Comparison of ENCODE assay signal across 9 mouse cellular contexts in the genomic region with DNA sequence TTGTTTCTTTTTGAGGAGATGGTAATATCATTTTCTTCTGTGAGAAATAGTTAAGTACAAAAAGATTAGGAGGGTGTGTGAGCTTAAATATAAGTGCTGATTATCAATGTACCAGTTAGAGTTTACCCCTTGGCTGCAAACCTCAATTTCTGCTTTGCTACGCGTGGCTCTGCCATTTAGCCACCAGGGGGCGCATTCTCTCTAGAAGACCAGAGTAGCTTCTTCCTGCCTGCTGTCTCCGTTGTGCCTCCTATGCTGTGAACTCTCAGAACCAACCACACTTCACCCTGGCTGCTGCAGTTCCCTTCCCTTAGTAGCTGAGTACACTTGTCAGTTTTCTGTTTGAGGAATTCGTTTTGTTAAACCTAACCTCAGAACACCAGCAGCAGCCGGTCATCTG. TPM values are rescaled to one million over a fixed set of nuclear protein-coding genes. Genes with fewer than 3 reads are reported as not detected.
DNase-seq lines count a peak whose midpoint lies in the region; TF ChIP-seq lines count a peak whose summit lies in the region.
"Had no signal": no experiment of that assay in that cellular context is flagged by ENCODE, and none has a peak within 500 bp of the region (broad histone marks: within the 10 kb centered on the region; RNA-seq: fewer than 3 reads in every experiment).

No protein-coding gene starts in this region.

- intact Hi-C loops in gastrocnemius, postnatal 14 days (cut with DNase I; ENCODE audit: low total_unique reads), result loop anchor here (10.0 kb wide), 1 partner anchor 334 kb away; a partner anchor contains a TSS

- peak; percentile 56 for DNase-seq in gastrocnemius, adult 18-20 months (ENCODE audit: low spot score)
- no peak for DNase-seq in gastrocnemius, postnatal 25 days
- DNase-seq in ES-CJ7 (ENCODE audit: low read depth, low spot score), result peak; percentile 83
- peak; percentile 51 to 60 for DNase-seq in cerebellum, adult 2 months
- peak; percentile 74 for DNase-seq in gastrocnemius, postnatal 14 days
- peak; percentile 50 to 85 for DNase-seq in kidney, postnatal 36 days
- peak; percentile 39 for DNase-seq in lung, postnatal 25 days (ENCODE audit: low spot score)
- DNase-seq in spleen, adult 18-20 months, result peak; percentile 43 to 64

- no peaks in the 10 kb centered on the region for H3K27me3 ChIP-seq in cerebellum, adult 2 months (ENCODE audit: control insufficient read depth, insufficient read depth, low read length)
- H3K27me3 ChIP-seq: lung, embryonic 15.5 days had no signal

- TF ChIP-seq CTCF in cerebellum, adult 2 months (IDR thresholded peaks at IDR 0.05; ENCODE audit: borderline replicate concordance, insufficient read depth, low read depth, low read length), result peak; percentile 83

- peaks cover 4% of the 10 kb centered on the region for H3K4me1 ChIP-seq in cerebellum, adult 2 months (ENCODE audit: control insufficient read depth, insufficient read depth, low read length)
- H3K4me1 ChIP-seq: lung, embryonic 15.5 days had no signal

- 21% methylated on average over 6 of the region's 6 CpGs for WGBS in cerebellum, adult 2 months

- no peak overlapping the region for H3K27ac ChIP-seq in cerebellum, adult 2 months (ENCODE audit: insufficient read depth, low read length)
- H3K27ac ChIP-seq: lung, embryonic 15.5 days had no signal

- no peak for TF ChIP-seq POLR2A in cerebellum, adult 2 months (IDR thresholded peaks at IDR 0.05; ENCODE audit: borderline replicate concordance, insufficient read depth, low read length)

- H3K4me3 ChIP-seq in cerebellum, adult 2 months (replicated peaks; ENCODE audit: insufficient read depth, low read depth, low read length), result no peak overlapping the region
- H3K4me3 ChIP-seq: lung, embryonic 15.5 days had no signal

RNA-seq across cellular contexts. Expression of a gene that starts 5.9 kb away (rescaled TPM):
- total RNA-seq in gastrocnemius, adult 18-20 months (2021), result 1 to 10 TPM; 6.9 to 7.1 TPM
- total RNA-seq in gastrocnemius, postnatal 25 days (2021), result 1 to 10 TPM; 5.8 to 7.4 TPM
- polyA plus RNA-seq in cerebellum, adult 2 months (2012; rRNA removed), result 28.5 and 31.7 TPM in 2 replicates
- total RNA-seq in gastrocnemius, postnatal 14 days (2021), result 1 to 10 TPM; 6.3 to 6.7 TPM

RNA-seq across cellular contexts. Expression of a gene that starts 13.9 kb away (rescaled TPM):
- 10 to 100 TPM; 31.7 to 34.4 TPM for total RNA-seq in gastrocnemius, adult 18-20 months (2021)
- total RNA-seq in gastrocnemius, postnatal 25 days (2021), result 10 to 100 TPM; 27.9 to 28.1 TPM
- polyA plus RNA-seq in cerebellum, adult 2 months (2012; rRNA removed), result 51.4 and 62.2 TPM in 2 replicates
- 10 to 100 TPM; 32.1 to 33.0 TPM for total RNA-seq in gastrocnemius, postnatal 14 days (2021)

RNA-seq across cellular contexts. Expression of a gene that starts 14.0 kb away (rescaled TPM):
- 1 to 10 TPM in 1 of 2 experiments, under 1 TPM in 1; 0.83 to 1.0 TPM for total RNA-seq in gastrocnemius, adult 18-20 months (2021)
- 1 to 10 TPM; 1.9 to 3.0 TPM for total RNA-seq in gastrocnemius, postnatal 25 days (2021)
- 19.4 and 19.8 TPM in 2 replicates for polyA plus RNA-seq in cerebellum, adult 2 months (2012; rRNA removed)
- total RNA-seq in gastrocnemius, postnatal 14 days (2021), result 1 to 10 TPM; 1.7 to 2.2 TPM

RNA-seq across cellular contexts. Expression of a gene that starts 14.6 kb away (rescaled TPM):
- total RNA-seq in gastrocnemius, adult 18-20 months (2021), result under 1 TPM; 0.09 to 0.17 TPM
- under 1 TPM; 0.08 to 0.10 TPM for total RNA-seq in gastrocnemius, postnatal 25 days (2021)
- 2.8 and 3.1 TPM in 2 replicates for polyA plus RNA-seq in cerebellum, adult 2 months (2012; rRNA removed)
- under 1 TPM; 0.08 to 0.13 TPM for total RNA-seq in gastrocnemius, postnatal 14 days (2021)

RNA-seq across cellular contexts. Expression of a gene that starts 45.7 kb away (rescaled TPM):
- total RNA-seq in gastrocnemius, adult 18-20 months (2021), result not detected
- total RNA-seq in gastrocnemius, postnatal 25 days (2021), result under 1 TPM in 1 of 2 experiments, not detected in 1; 0.19 TPM
- 9.6 TPM in 2 replicates for polyA plus RNA-seq in cerebellum, adult 2 months (2012; rRNA removed)
- under 1 TPM; 0.14 to 0.31 TPM for total RNA-seq in gastrocnemius, postnatal 14 days (2021)
